Mouse (Mus musculus): ENCODE results near the gene Shank3.
A peak's percentile ranks its signal among the peaks of the same experiment; 100 is the strongest.

Shank3 gene

GRCm38 (mm10) chr15:89524611-89525415 is 25.4 kb downstream of the Shank3 start:
- DNase-seq (ENCODE audit: low spot score in 2 of 2), result no peak

- no peak for DNase-seq (ENCODE audit: low spot score in 2 of 2)
These were observed 26.0 kb downstream of the Shank3 start for GRCm38 (mm10) chr15:89525464-89525863.

- DNase-seq (ENCODE audit: low spot score in 2 of 2), result no peak
These were observed 26.5 kb downstream of the Shank3 start for GRCm38 (mm10) chr15:89525896-89526295.

GRCm38 (mm10) chr15:89526776-89527325 is 27.4 kb downstream of the Shank3 start:
- DNase-seq (ENCODE audit: low spot score in 2 of 2), result no peak

- DNase-seq (ENCODE audit: low spot score in 2 of 2), result no peak
These were observed 28.0 kb downstream of the Shank3 start for GRCm38 (mm10) chr15:89527466-89527865.

- no peak for DNase-seq (ENCODE audit: low spot score in 2 of 2)
These were observed 28.9 kb downstream of the Shank3 start for GRCm38 (mm10) chr15:89528201-89528850.

GRCm38 (mm10) chr15:89528923-89529322 is 29.5 kb downstream of the Shank3 start:
- DNase-seq (ENCODE audit: low spot score in 2 of 2), result no peak

- DNase-seq (ENCODE audit: low spot score in 2 of 2), result peak in 1 of 2 experiments; percentile 64
These were observed 30.9 kb downstream of the Shank3 start for GRCm38 (mm10) chr15:89530336-89530735.

- no peak for DNase-seq (ENCODE audit: low spot score in 2 of 2)
These were observed 32.0 kb downstream of the Shank3 start for GRCm38 (mm10) chr15:89531399-89531798.

- DNase-seq (ENCODE audit: low spot score in 2 of 2), result peak; percentile 88 to 89
These were observed 32.9 kb downstream of the Shank3 start for GRCm38 (mm10) chr15:89532026-89532923.

GRCm38 (mm10) chr15:89532924-89533842 is 33.8 kb downstream of the Shank3 start:
- no peak for DNase-seq (ENCODE audit: low spot score in 2 of 2)

GRCm38 (mm10) chr15:89533843-89534207 is 34.4 kb downstream of the Shank3 start:
- DNase-seq (ENCODE audit: low spot score in 2 of 2), result no peak

GRCm38 (mm10) chr15:89544171-89544570 is 44.7 kb downstream of the Shank3 start:
- no peak for DNase-seq (ENCODE audit: low spot score in 2 of 2)

GRCm38 (mm10) chr15:89547321-89547720 is 47.9 kb downstream of the Shank3 start:
- no peak for DNase-seq (ENCODE audit: low spot score in 2 of 2)

- no peak for DNase-seq (ENCODE audit: low spot score in 2 of 2)
These were observed 48.6 kb downstream of the Shank3 start for GRCm38 (mm10) chr15:89547824-89548601.

GRCm38 (mm10) chr15:89548837-89549236 is 49.4 kb downstream of the Shank3 start:
- no peak for DNase-seq (ENCODE audit: low spot score in 2 of 2)

GRCm38 (mm10) chr15:89550506-89550905 is 51.1 kb downstream of the Shank3 start:
- no peak for DNase-seq (ENCODE audit: low spot score in 2 of 2)

GRCm38 (mm10) chr15:89551733-89552132 is 52.3 kb downstream of the Shank3 start:
- DNase-seq (ENCODE audit: low spot score in 2 of 2), result no peak

GRCm38 (mm10) chr15:89555591-89555990 is 56.2 kb downstream of the Shank3 start:
- no peak for DNase-seq (ENCODE audit: low spot score in 2 of 2)

Measured in right cerebral cortex, postnatal 36 days (tissue).